Mouse (Mus musculus) skeletal muscle tissue, adult 2 months (tissue): ENCODE measurements at regions not wholly inside any gene's neighbourhood (a gene's known extent, or its start where the extent isn't known, plus 50 kb on each side); places are given as distances from the start of the nearest gene placed in this dataset.

Experiments
- DNase-seq: peaks from one replicate; pipeline ENCODE4 v3.0.0-alpha.2; 2012; ENCODE audit warnings: low read depth, low spot score

GRCm38 (mm10) chr7:71412079-71412478, 60.8 kb upstream of the Gm10295 start:
- peak; percentile 58 for DNase-seq

GRCm38 (mm10) chr7:71411293-71412011, 60.2 kb upstream of the Gm10295 start:
- peak; percentile 31 for DNase-seq

- DNase-seq, result no peak
Measured at GRCm38 (mm10) chr7:71409903-71410302, 58.6 kb upstream of the Gm10295 start.

GRCm38 (mm10) chr7:71409061-71409460, 57.8 kb upstream of the Gm10295 start:
- DNase-seq, result no peak

GRCm38 (mm10) chr7:71406283-71406682, 55.0 kb upstream of the Gm10295 start:
- no peak for DNase-seq
